In genomic region chr6:12315070-12315909, GRCm38 (mm10) we compare ENCODE assay signal across 8 mouse cellular contexts.
DNase-seq lines count a peak whose midpoint lies in the region; TF ChIP-seq lines count a peak whose summit lies in the region.

No protein-coding gene starts in this region.

- no peaks in the 10 kb centered on the region for H3K27me3 ChIP-seq in kidney, adult 2 months (replicated peaks; ENCODE audit: control insufficient read depth, insufficient read depth, low read length)

- peak; percentile 42 for DNase-seq in kidney, adult 2 months
- DNase-seq in kidney, adult 11 months = no peak
- peak; percentile 36 for DNase-seq in ES-CJ7 (ENCODE audit: low read depth, low spot score)
- peak; percentile 32 to 48 for DNase-seq in layer of hippocampus, adult 2 months (ENCODE audit: low spot score in 2 of 2)
- peak; percentile 3 to 16 for DNase-seq in thymus, adult 18-20 months
- DNase-seq in gastrocnemius, postnatal 36 days = no peak
- no peak for DNase-seq in B cell, adult 2 months

- TF ChIP-seq CTCF in kidney, adult 2 months (conservative IDR thresholded peaks at IDR 0.05; ENCODE audit: insufficient read depth, insufficient read length, low read depth, low read length) = no peak
- peak; percentile 38; the same call in 1 of the 2 replicates for TF ChIP-seq CTCF in cortical plate, adult 2 months (IDR thresholded peaks at IDR 0.05; ENCODE audit: extremely low read depth, insufficient read depth, low read length)
- peak; percentile 84 for TF ChIP-seq CTCF in layer of hippocampus, adult 2 months (conservative IDR thresholded peaks at IDR 0.05)

- TF ChIP-seq POLR2A in kidney, adult 2 months (IDR thresholded peaks at IDR 0.05; ENCODE audit: low read depth, low read length) = no peak
- TF ChIP-seq POLR2A in cortical plate, adult 2 months (IDR thresholded peaks at IDR 0.05; ENCODE audit: extremely low read depth, insufficient read depth, low read length) = no peak

- 29% methylated on average over 7 of the region's 7 CpGs for WGBS in kidney, adult 2 months

- intact Hi-C loops in gastrocnemius, postnatal 36 days (cut with DNase I) = no loop called here

- H3K27ac ChIP-seq in kidney, adult 2 months (ENCODE audit: insufficient read depth, low read depth, low read length) = no peak overlapping the region
- H3K27ac ChIP-seq in cortical plate, adult 2 months (ENCODE audit: insufficient read depth, low read length) = no peak overlapping the region
- H3K27ac ChIP-seq in layer of hippocampus, adult 2 months = no peak overlapping the region

- no peak overlapping the region for H3K4me3 ChIP-seq in kidney, adult 2 months (ENCODE audit: insufficient read depth, low read depth, low read length)
- no peak overlapping the region for H3K4me3 ChIP-seq in cortical plate, adult 2 months (ENCODE audit: insufficient read depth, low read length)
- no peak overlapping the region for H3K4me3 ChIP-seq in layer of hippocampus, adult 2 months

- no peaks in the 10 kb centered on the region for H3K36me3 ChIP-seq in kidney, adult 2 months (ENCODE audit: control insufficient read depth, insufficient read depth, low read length)

- H3K4me1 ChIP-seq in kidney, adult 2 months (ENCODE audit: control insufficient read depth, insufficient read depth, low read length) = no peaks in the 10 kb centered on the region
- no peaks in the 10 kb centered on the region for H3K4me1 ChIP-seq in cortical plate, adult 2 months (ENCODE audit: control insufficient read depth, insufficient read depth, low read length)

Comparison
In these comparisons a context has a peak if more than half of its experiments do, and no peak if none do; other contexts are left out.
1. DNase-seq: peak in kidney, adult 2 months (single experiment), ES-CJ7 (single experiment), layer of hippocampus, adult 2 months (2 of 2) and thymus, adult 18-20 months (2 of 2); none in kidney, adult 11 months (single experiment), gastrocnemius, postnatal 36 days (0 of 2) and B cell, adult 2 months (0 of 2).